Mouse (Mus musculus) hindbrain, embryonic 11.5 days (tissue): ENCODE measurements around the gene Arsg. TPM values are rescaled to one million over a fixed set of nuclear protein-coding genes. Genes with fewer than 3 reads are reported as not detected.
A peak's percentile ranks its signal among the peaks of the same experiment; 100 is the strongest.

Experiments
- ATAC-seq: fragments of 200-750 bp; cut with Nextera tagmentation; 2 replicates; pipeline ENCODE4 v1.8.0; 2017; ENCODE audit warnings: mild to moderate bottlenecking, moderate TSS enrichment, moderate library complexity; ENCODE audit not compliant: low FRiP score
- DNase-seq: peaks from one replicate; pipeline ENCODE4 v3.0.0-alpha.2; 2015; ENCODE audit warnings: low spot score
- H3K27ac ChIP-seq: fragments of 300-500 bp; sonication (generic); 2 replicates; pipeline ENCODE4 v1.5.1; 2014; ENCODE audit warnings: mild to moderate bottlenecking, low read depth, low read length
- H3K27me3 ChIP-seq: fragments of 300-500 bp; sonication (generic); 2 replicates; pipeline ENCODE4 v1.6.1; 2014; ENCODE audit warnings: mild to moderate bottlenecking, low read length, moderate library complexity, mixed read lengths; ENCODE audit not compliant: control insufficient read depth, insufficient read depth
- H3K36me3 ChIP-seq: fragments of 300-500 bp; sonication (generic); 2 replicates; pipeline ENCODE4 v1.6.1; 2014; ENCODE audit warnings: mild to moderate bottlenecking, low read length, moderate library complexity, mixed read lengths; ENCODE audit not compliant: control insufficient read depth, insufficient read depth
- H3K4me1 ChIP-seq: fragments of 300-500 bp; sonication (generic); replicated peaks from 2 replicates; pipeline ENCODE4 v1.6.1; 2014; ENCODE audit warnings: low read length, mixed read lengths; ENCODE audit not compliant: control insufficient read depth, insufficient read depth
- H3K4me2 ChIP-seq: fragments of 300-500 bp; sonication (generic); replicated peaks from 2 replicates; pipeline ENCODE4 v1.6.1; 2014; ENCODE audit warnings: mild to moderate bottlenecking, low read depth, low read length
- H3K4me3 ChIP-seq: fragments of 300-500 bp; sonication (generic); 2 replicates; pipeline ENCODE4 v1.5.1; 2014; ENCODE audit warnings: low read depth, low read length
- H3K9ac ChIP-seq: fragments of 300-500 bp; sonication (generic); 2 replicates; pipeline ENCODE4 v1.6.1; 2014; ENCODE audit warnings: low read depth, low read length
- H3K9me3 ChIP-seq: fragments of 300-500 bp; sonication (generic); 2 replicates; pipeline ENCODE4 v1.6.1; 2016; ENCODE audit warnings: low read length; ENCODE audit not compliant: control insufficient read depth
- WGBS: fragments of 180-500 bp; shearing (Covaris S2); extraction: QIAGEN DNeasy Blood & Tissue Kit; methylation state at CpG from one replicate; pipeline ENCODE4 v1.1.7; 2014; 5-methylcytosine and 5-hydroxymethylcytosine counted together
- polyA plus RNA-seq: library from polyadenylated mRNA; unstranded; fragments of >200 nt; fragmentation: Nextera tagmentation; extraction: Ambion mirVana; gene quantifications from 2 replicates; pipeline ENCODE4 v1.2.1, GENCODE M21; 2014

Gene Arsg
- polyA plus RNA-seq, 1 experiment from 2014 or later = 4.2 TPM

DNA sequence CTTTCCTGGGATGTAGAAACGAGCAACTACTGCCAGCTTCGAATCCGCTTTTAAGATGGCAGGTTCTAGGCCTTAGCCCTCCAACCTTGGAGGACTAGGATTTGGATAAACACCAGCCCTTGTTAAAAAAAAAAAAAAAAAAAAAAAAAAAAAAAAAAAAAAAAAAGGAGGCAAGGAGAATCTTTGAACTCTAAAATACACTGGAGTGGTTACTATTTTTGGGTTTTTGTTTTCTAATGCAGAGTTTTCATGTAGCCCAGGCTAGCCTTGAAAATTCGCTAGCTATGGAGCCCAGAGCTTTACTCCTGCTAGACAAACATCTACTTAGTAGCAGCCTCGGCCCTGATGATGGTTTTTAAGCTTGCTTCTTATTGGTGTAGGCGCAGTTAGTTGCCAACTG is 134.4 kb downstream of the Arsg start:
- WGBS = 87% methylated on average over 6 of the region's 6 CpGs
- no peak overlapping the region for H3K4me3 ChIP-seq
- H3K4me2 ChIP-seq = no peak overlapping the region
- no peaks in the 10 kb centered on the region for H3K27me3 ChIP-seq
- H3K9ac ChIP-seq = no peak overlapping the region
- H3K36me3 ChIP-seq = no peaks in the 10 kb centered on the region
- H3K27ac ChIP-seq = no peak overlapping the region
- ATAC-seq (no peak), DNase-seq (no peak)
- H3K4me1 ChIP-seq = peaks cover 6% of the 10 kb centered on the region; the same call in 1 of the 2 replicates
- no peaks in the 10 kb centered on the region for H3K9me3 ChIP-seq

DNA sequence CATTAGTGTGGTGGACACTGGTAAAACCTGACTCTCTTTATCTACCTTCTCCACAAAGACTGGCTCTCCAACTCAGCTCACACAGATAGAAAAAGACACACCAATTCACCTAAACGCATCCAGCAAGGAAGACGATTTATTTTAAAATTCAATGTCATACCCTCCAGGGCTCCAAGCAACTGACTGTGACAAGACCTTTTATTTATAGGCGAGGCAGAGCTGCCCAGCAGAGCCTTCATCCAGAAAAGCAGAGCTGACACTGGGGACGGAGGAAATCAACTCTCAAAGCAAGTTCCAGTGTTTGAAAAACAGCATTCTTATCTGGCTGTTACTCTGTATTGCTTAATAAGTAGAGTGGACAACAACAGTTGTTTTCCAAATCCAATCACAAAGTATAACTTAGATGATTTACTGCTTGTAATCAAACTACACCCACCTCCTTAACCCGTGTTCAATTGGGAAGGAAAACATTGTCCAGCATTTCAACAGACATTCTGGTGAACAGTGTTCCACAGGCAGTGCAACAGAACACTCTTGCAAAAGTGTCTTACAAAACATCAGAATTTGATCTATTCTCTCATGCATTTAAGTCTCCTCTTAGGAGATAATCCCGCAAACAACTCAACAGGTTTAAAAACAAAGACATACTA is 135.9 kb downstream of the Arsg start:
- H3K9me3 ChIP-seq = no peaks in the 10 kb centered on the region
- H3K9ac ChIP-seq = no peak overlapping the region
- H3K27ac ChIP-seq = no peak overlapping the region
- no peaks in the 10 kb centered on the region for H3K27me3 ChIP-seq
- ATAC-seq (no peak), DNase-seq (no peak)
- peaks cover 6% of the 10 kb centered on the region; the same call in 1 of the 2 replicates for H3K4me1 ChIP-seq
- 79% methylated on average over 6 of the region's 6 CpGs for WGBS
- no peak overlapping the region for H3K4me2 ChIP-seq
- no peaks in the 10 kb centered on the region for H3K36me3 ChIP-seq
- no peak overlapping the region for H3K4me3 ChIP-seq

DNA sequence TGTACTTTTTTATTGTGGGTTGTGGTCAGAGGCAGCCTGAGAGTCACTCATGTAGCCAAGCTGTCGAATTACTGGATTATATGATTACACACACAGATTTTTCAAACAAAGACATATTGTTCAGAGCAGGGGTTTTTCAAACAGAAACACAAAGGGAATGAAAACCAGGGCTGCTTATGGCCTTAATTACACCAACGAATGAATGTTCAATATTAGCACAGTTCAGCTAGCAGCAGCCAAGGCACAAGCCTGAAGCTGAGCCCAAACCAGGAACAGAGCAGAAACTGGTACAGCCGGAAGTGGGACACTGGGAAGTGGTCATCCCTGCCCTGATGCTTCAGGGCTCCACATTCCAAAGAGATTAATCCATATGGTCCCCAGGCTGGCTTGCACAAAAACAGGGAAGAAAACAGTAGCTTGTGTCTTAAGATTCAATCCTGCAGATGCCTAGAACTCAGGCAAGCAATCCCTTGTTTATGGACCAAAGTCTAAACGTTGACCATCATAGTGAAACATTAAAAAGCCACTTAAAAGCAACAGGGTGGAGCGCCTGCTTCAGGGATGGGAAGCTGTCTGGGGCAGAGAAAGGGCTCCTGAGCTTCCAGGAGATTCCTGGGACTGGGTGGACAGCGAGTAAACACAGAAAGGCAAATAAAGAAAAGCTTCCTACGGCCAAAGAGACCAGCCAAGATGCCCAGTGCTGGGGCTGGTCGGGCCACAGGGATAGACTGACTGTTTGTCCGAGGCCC is 137.0 kb downstream of the Arsg start:
- H3K9ac ChIP-seq = peak overlapping the region; percentile 59
- H3K4me2 ChIP-seq = peak overlapping the region; percentile 81
- H3K4me3 ChIP-seq = peak overlapping the region; percentile 66
- DNase-seq = peak; percentile 17
- no peak overlapping the region for H3K27ac ChIP-seq
- H3K9me3 ChIP-seq = no peaks in the 10 kb centered on the region
- peaks cover 6% of the 10 kb centered on the region; the same call in 1 of the 2 replicates for H3K4me1 ChIP-seq
- 23% methylated on average over 9 of the region's 9 CpGs for WGBS
- no peaks in the 10 kb centered on the region for H3K36me3 ChIP-seq
- no peaks in the 10 kb centered on the region for H3K27me3 ChIP-seq
- no peak for ATAC-seq

DNA sequence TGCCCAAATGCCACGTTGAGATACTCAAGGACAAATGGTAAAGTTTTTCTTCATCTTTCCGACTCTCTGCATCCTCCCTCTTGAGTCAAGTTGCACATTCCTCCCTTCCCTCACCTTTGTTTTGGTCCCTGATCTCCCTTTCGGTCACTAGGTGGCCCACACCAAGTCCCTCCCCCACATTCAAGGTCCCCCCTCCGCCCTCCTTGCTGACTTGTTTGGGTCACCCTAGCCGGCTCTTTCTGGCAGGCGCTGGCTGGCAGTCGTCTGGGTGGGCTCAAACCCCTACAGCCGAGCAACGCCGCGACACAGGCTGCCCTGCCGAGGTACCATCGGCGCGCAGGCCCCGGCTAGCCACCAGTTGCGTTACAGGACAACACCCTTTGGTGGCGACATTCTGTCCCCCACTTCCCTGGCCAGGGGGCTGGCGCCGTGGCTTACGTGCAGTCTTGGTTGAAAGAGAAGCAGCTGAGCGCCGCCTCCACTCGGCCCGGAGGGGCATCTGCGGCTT is 137.7 kb downstream of the Arsg start:
- H3K4me2 ChIP-seq = peak overlapping the region; percentile 81
- H3K36me3 ChIP-seq = no peaks in the 10 kb centered on the region
- no peak for ATAC-seq
- H3K27ac ChIP-seq = peak overlapping the region; percentile 32; the same call in 1 of the 2 replicates
- no peaks in the 10 kb centered on the region for H3K27me3 ChIP-seq
- peak overlapping the region; percentile 66 for H3K4me3 ChIP-seq
- H3K9ac ChIP-seq = peak overlapping the region; percentile 59
- under 1% methylated on average over 26 of the region's 26 CpGs for WGBS
- DNase-seq = no peak
- no peaks in the 10 kb centered on the region for H3K9me3 ChIP-seq
- H3K4me1 ChIP-seq = peaks cover 6% of the 10 kb centered on the region; the same call in 1 of the 2 replicates

DNA sequence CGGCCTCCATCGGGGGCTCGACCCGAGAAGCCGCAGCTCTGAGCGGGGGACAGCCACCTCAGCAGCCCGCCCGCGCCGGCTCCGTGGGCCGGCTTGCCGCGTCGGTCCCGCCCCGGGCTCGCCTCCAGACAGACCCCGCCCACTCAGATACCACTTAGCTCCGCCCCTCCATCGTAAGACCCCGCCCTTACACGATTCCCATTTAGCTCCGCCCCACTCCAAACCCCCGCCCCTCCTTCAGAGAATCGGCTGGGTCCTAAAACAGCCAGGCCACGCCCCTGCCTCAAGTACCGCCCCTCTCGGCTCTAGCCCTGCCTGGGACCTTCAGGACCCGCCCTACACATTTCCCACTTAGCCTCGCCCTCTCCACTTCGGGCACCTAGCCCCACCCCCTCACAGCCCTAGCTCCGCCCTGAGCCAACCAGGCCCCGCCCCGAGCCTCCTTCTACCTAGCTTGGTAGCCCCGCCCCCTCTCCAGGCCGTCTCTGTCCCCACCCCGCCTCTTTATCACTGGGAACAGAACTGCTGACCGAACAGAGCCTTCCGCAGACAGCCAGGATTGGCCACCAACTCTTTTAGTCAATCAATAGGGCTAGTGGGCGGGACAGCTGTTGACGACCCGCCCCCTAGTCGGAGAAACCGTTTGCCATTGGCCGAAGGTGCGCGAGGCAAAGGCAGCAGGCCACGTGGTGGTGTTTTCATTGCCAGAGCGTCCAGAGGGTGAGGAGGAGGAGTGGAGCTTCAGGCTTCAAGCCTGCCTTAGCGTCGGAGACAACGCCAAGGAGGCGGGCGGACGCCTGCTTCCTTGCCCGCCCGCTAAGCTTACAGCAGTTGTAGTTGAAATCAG is 138.4 kb downstream of the Arsg start, which contains the start of gene Wipi1:
Gene Wipi1, minus strand, starts transcription at position 665 of the 847 bp plus-strand sequence.
- no peaks in the 10 kb centered on the region for H3K36me3 ChIP-seq
- ATAC-seq = peak; percentile 98
- no peaks in the 10 kb centered on the region for H3K9me3 ChIP-seq
- peak; percentile 99 for DNase-seq
- peak within 1 kb of the TSS; percentile 81 for H3K4me2 ChIP-seq
- 1% methylated on average over 55 of the region's 58 CpGs for WGBS
- peaks cover 6% of the 10 kb centered on the region; the same call in 1 of the 2 replicates for H3K4me1 ChIP-seq
- H3K27me3 ChIP-seq = no peaks in the 10 kb centered on the region
- H3K4me3 ChIP-seq = peak within 1 kb of the TSS; percentile 66
- H3K9ac ChIP-seq = peak within 1 kb of the TSS; percentile 59
- peak within 1 kb of the TSS; percentile 32; the same call in 1 of the 2 replicates for H3K27ac ChIP-seq

DNA sequence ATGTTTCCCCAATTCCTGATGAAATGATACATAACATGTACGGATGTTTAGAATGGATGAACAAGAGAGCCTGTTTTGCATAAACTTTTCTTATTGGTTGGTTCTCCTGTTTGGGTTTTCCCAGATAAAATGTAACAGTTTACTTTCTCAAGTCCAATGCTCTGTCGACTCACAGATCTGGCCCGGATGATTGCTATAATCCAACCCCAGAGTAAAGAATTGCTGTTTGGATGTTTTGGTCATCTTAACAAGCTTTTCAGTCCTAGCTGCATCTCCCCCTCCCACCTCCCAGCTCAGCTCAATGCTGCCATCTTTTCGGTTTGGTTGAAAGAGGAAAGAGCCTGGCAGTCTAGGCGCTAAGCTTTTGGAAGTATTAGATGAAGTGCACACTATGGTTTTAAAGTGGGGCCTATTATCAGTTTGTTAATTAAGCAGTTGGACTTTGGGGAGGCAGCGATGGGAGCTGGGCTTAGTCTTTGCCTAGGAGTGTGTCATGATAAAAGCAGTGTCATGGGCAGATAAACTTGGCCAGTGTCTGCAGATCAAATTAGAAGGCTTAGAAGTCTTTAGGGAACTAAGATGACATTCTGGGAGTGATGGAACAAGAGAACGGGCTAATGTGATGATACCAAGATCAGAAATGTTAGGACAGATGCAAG is 139.8 kb downstream of the Arsg start:
- H3K9me3 ChIP-seq = no peaks in the 10 kb centered on the region
- H3K4me3 ChIP-seq = no peak overlapping the region
- 70% methylated on average over 7 of the region's 7 CpGs for WGBS
- H3K36me3 ChIP-seq = no peaks in the 10 kb centered on the region
- peaks cover 6% of the 10 kb centered on the region; the same call in 1 of the 2 replicates for H3K4me1 ChIP-seq
- no peaks in the 10 kb centered on the region for H3K27me3 ChIP-seq
- H3K9ac ChIP-seq = no peak overlapping the region
- DNase-seq (no peak), ATAC-seq (no peak)
- H3K27ac ChIP-seq = no peak overlapping the region
- H3K4me2 ChIP-seq = no peak overlapping the region

DNA sequence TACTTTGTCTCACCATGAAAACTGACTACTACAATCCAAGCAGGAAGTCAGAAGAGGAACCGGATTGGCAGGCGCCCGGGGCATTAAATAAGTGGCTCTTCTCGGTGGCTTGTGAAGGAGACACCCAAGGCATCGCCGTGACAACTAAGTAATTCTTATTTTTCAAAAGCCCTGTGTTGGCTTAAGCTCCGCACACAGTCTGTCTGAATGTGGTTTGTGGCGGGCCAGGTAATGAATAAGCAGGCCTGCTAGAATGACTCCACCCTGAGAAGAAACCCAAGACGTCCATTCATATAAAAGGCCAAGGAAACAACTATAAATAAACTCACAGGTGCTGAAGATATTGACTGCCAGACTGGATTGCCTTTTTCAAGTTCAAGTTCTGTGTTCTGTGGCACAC is 142.1 kb downstream of the Arsg start:
- whole genome bisulfite sequencing = 77% methylated on average over 9 of the region's 9 CpGs
- DNase-seq (no peak), ATAC-seq (no peak)
- no peak overlapping the region for H3K4me2 ChIP-seq
- H3K9me3 ChIP-seq = no peaks in the 10 kb centered on the region
- no peaks in the 10 kb centered on the region for H3K36me3 ChIP-seq
- no peak overlapping the region for H3K4me3 ChIP-seq
- no peak overlapping the region for H3K9ac ChIP-seq
- no peaks in the 10 kb centered on the region for H3K27me3 ChIP-seq
- peaks cover 2% of the 10 kb centered on the region; the same call in 1 of the 2 replicates for H3K4me1 ChIP-seq
- H3K27ac ChIP-seq = no peak overlapping the region

DNA sequence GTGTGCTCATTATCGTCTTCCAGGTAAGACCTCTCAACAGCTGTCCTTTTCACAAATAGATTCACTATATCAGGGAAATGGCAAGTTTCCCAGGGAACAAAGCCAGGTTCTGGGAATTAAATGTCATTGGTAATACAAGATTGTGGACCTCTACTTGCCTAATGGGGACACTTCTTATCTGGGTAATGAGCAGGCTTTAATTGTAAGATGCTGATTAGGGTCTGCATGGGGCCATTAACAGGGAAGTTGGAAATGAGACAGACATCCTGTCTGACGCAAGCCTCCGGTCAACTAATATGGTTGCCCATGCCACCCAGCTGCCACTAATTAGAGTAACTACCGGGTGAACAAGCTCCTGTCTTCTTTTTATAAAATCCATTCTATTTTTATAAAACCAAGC is 143.2 kb downstream of the Arsg start:
- ATAC-seq (no peak), DNase-seq (no peak)
- Histone ChIP-seq H3K9ac (no peak overlapping the region), H3K4me2 (no peak overlapping the region), H3K27me3 (no peaks in the 10 kb centered on the region), H3K36me3 (no peaks in the 10 kb centered on the region), H3K27ac (no peak overlapping the region), H3K4me3 (no peak overlapping the region), H3K9me3 (no peaks in the 10 kb centered on the region), H3K4me1 (no peaks in the 10 kb centered on the region)
- WGBS = 89% methylated on average over 4 of the region's 4 CpGs
